Mouse (Mus musculus) embryonic facial prominence, embryonic 15.5 days (tissue): ENCODE results near the gene Gm20388. TPM values are rescaled to one million over a fixed set of nuclear protein-coding genes. Genes with fewer than 3 reads are reported as not detected.
A peak's percentile ranks its signal among the peaks of the same experiment; 100 is the strongest.

Experiments
- ATAC-seq: fragments of 200-750 bp; cut with Nextera tagmentation; 2 replicates; pipeline ENCODE4 v1.8.0; 2017; ENCODE audit warnings: low read depth, moderate TSS enrichment; ENCODE audit not compliant: insufficient number of reproducible peaks, low FRiP score, low TSS enrichment
- H3K27ac ChIP-seq: fragments of 300-500 bp; sonication (generic); replicated peaks from 2 replicates; pipeline ENCODE4 v1.5.1; 2015; ENCODE audit warnings: mild to moderate bottlenecking, inconsistent platforms
- H3K27me3 ChIP-seq: fragments of 300-500 bp; sonication (generic); 2 replicates; pipeline ENCODE4 v1.6.1; 2015; ENCODE audit warnings: inconsistent platforms
- H3K36me3 ChIP-seq: fragments of 300-500 bp; sonication (generic); 2 replicates; pipeline ENCODE4 v1.6.1; 2015; ENCODE audit warnings: mild to moderate bottlenecking, inconsistent platforms
- H3K4me1 ChIP-seq: fragments of 300-500 bp; sonication (generic); 2 replicates; pipeline ENCODE4 v1.6.1; 2015; ENCODE audit warnings: inconsistent platforms
- H3K4me2 ChIP-seq: fragments of 300-500 bp; sonication (generic); replicated peaks from 2 replicates; pipeline ENCODE4 v1.6.1; 2015; ENCODE audit warnings: mild to moderate bottlenecking, inconsistent platforms
- H3K4me3 ChIP-seq: fragments of 300-500 bp; sonication (generic); replicated peaks from 2 replicates; pipeline ENCODE4 v1.5.1; 2015; ENCODE audit warnings: mild to moderate bottlenecking, inconsistent platforms
- H3K9ac ChIP-seq: fragments of 300-500 bp; sonication (generic); 2 replicates; pipeline ENCODE4 v1.6.1; 2015; ENCODE audit warnings: inconsistent platforms
- H3K9me3 ChIP-seq: fragments of 300-500 bp; sonication (generic); replicated peaks from 2 replicates; pipeline ENCODE4 v1.6.1; 2016; ENCODE audit warnings: inconsistent platforms
- WGBS: fragments of 180-500 bp; shearing (Covaris S2); methylation state at CpG from one replicate; pipeline ENCODE4 v1.1.7; 2015; 5-methylcytosine and 5-hydroxymethylcytosine counted together
- polyA plus RNA-seq: library from polyadenylated mRNA; unstranded; fragments of >200 nt; fragmentation: Nextera tagmentation; extraction: Ambion mirVana; gene quantifications from 2 replicates; pipeline ENCODE4 v1.2.1, GENCODE M21; 2015

Gm20388 gene
- polyA plus RNA-seq, 1 experiment from 2014 or later: 8.0 TPM

DNA sequence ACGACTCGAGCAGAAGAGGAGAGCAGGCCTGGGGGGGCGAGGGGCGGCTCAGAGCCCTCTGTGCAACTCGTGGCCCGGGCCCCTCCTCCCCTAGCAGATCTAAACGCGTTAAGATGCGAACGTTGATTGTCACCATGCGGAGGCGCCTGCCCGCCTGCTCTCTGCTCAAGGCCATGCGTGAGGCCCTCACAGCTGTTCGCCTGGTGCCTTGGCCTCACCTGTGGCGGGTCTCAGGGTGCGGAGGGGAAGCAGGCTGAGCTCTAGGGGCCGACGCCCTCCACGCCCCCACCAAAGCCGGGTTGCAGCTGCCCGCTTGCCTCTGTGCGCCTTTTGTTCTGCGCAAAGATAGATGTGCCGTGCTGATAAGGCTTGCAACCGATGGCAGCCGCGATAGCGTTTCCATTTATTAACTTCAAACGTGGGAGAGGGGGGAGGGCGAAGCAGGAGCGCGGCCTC is 2373.6 kb downstream of the Gm20388 start:
- under 1% methylated on average over 32 of the region's 33 CpGs for WGBS
- Histone ChIP-seq H3K9ac (peak overlapping the region; percentile 6; the same call in 1 of the 2 replicates), H3K9me3 (no peaks in the 10 kb centered on the region), H3K4me2 (peak overlapping the region; percentile 99), H3K27me3 (peaks cover 28% of the 10 kb centered on the region), H3K36me3 (no peaks in the 10 kb centered on the region), H3K27ac (peak overlapping the region; percentile 69), H3K4me3 (peak overlapping the region; percentile 72), H3K4me1 (peaks cover 39% of the 10 kb centered on the region)
- no peak for ATAC-seq

DNA sequence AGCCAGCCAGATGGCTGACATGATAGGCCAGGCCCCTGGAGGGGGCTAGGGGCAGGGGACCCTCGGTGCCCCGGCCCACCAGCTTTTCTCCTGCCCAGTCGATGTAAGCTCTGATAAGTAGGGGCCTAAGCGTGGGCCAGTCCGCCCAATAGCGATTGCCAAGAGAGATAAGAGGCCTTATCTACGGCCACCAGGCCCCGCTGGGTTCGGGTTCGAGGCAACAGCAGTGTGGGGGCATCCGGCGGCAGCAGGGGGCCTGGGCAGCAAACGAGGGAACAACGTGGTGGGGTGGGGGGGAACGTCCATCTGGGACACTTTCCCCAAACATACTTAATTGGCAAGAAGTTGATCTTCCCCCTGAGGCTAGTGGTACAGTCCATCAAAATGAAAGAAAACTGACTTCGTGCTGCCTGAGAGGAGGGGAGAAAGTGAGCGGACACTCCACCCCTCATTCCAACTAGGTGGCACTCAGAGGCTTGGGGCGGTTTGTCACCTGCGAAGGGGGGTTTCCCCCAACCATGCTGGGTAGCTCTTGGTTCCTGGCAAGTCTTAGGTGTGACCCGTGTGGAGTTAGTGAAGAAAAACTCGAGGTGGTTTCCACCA is 2374.1 kb downstream of the Gm20388 start:
- peak overlapping the region; percentile 72 for H3K4me3 ChIP-seq
- no peaks in the 10 kb centered on the region for H3K36me3 ChIP-seq
- peak overlapping the region; percentile 99 for H3K4me2 ChIP-seq
- H3K9me3 ChIP-seq: no peaks in the 10 kb centered on the region
- peaks cover 28% of the 10 kb centered on the region for H3K27me3 ChIP-seq
- peaks cover 39% of the 10 kb centered on the region for H3K4me1 ChIP-seq
- WGBS: 9% methylated on average over 21 of the region's 21 CpGs
- ATAC-seq: no peak
- H3K9ac ChIP-seq: peak overlapping the region; percentile 6; the same call in 1 of the 2 replicates
- peak overlapping the region; percentile 69 for H3K27ac ChIP-seq

DNA sequence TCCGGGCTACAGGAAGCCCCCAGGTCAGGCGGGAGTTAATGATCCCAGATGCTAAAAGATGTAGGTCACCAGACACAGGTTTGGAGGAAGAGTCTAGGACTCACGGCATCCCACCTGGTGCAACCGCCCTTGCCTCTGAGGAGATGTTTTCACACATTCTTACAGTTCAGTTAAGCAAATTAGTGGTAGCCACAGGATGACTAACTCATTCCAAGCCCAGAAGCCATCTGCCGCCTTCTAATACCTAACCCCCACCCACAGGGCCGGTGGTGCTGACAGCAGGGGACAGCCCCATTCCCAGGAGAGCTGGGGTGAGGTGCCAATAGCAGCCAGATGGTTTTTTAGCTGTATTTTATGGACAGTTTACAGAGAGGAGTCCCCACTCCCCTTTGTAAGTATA is 2375.1 kb downstream of the Gm20388 start:
- 60% methylated on average over 6 of the region's 6 CpGs for WGBS
- no peak for ATAC-seq
- no peaks in the 10 kb centered on the region for H3K9me3 ChIP-seq
- H3K36me3 ChIP-seq: no peaks in the 10 kb centered on the region
- H3K27me3 ChIP-seq: peaks cover 28% of the 10 kb centered on the region
- no peak overlapping the region for H3K4me3 ChIP-seq
- H3K27ac ChIP-seq: no peak overlapping the region
- no peak overlapping the region; the same call in 1 of the 2 replicates for H3K4me2 ChIP-seq
- no peak overlapping the region for H3K9ac ChIP-seq
- H3K4me1 ChIP-seq: peaks cover 34% of the 10 kb centered on the region

DNA sequence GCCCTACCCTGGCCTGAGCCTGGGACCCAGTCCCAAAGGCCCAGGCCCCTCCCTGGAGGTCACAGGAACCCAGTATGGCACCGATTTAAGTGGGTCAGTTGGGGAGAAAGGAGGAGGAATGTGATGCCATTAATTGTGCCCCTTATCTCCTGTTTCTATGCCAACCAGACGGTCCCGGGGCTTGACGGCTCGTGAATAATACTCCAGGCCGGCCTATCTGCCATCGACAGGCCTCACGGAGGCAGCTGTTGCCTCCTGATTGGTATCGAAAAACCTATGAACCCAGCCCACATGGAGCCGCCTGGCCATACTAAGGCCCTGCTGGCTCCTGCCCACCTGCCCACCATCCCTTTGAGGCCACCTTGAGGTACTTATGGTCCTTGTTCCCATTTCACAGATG is 2376.3 kb downstream of the Gm20388 start:
- H3K9me3 ChIP-seq: no peaks in the 10 kb centered on the region
- H3K36me3 ChIP-seq: no peaks in the 10 kb centered on the region
- H3K4me1 ChIP-seq: peaks cover 35% of the 10 kb centered on the region
- no peak overlapping the region for H3K27ac ChIP-seq
- H3K4me2 ChIP-seq: no peak overlapping the region
- peaks cover 28% of the 10 kb centered on the region for H3K27me3 ChIP-seq
- ATAC-seq: no peak
- no peak overlapping the region for H3K4me3 ChIP-seq
- H3K9ac ChIP-seq: no peak overlapping the region
- 86% methylated on average over 10 of the region's 10 CpGs for WGBS

DNA sequence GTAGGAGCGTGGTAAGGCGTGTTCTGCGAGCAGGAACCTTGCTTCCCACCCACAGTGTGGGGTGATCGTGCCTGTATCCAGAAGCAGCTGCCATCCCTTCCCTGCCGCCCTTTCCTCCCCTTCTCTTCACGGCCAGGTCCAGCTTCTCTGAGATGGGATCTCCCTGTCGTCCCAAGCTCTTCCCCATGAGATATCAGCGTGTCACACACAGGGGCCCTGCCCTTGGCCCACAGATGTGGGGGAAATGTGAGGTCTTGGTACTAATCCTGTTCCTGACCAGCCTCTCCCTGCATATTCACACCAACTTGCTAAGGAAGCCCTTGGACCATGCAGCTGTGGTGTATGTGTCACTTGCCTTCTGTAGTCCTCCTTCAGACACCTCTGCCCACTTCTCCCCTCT is 2377.1 kb downstream of the Gm20388 start:
- WGBS: 79% methylated on average over 8 of the region's 8 CpGs
- no peak for ATAC-seq

DNA sequence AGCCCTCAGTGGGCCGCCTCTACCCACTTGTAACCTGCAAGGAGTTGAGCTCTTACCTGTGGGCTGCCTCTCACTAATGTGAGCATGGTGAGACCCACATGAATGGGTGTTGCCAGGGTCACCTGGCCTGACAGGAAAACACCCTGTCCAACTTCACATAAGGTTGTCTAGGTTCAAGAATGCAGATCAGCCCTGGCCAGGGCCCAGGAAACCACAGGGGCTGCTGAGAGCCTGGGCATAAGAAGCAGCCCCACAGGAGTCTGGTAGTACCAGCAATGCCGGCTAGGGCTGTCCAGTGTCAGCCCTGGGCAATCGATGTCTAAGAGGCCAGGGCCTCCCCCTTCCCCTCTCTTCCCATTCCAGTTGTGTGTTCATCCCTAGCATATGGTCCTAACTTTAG is 2377.7 kb downstream of the Gm20388 start:
- Histone ChIP-seq H3K27me3 (peaks cover 24% of the 10 kb centered on the region), H3K9ac (no peak overlapping the region), H3K4me1 (peaks cover 26% of the 10 kb centered on the region), H3K27ac (no peak overlapping the region), H3K36me3 (no peaks in the 10 kb centered on the region), H3K4me2 (no peak overlapping the region), H3K4me3 (no peak overlapping the region), H3K9me3 (no peaks in the 10 kb centered on the region)
- 81% methylated on average over 3 of the region's 3 CpGs for WGBS
- no peak for ATAC-seq

More for the DNA sequence above, 2377.1 kb downstream of the Gm20388 start:
- Histone ChIP-seq H3K9me3 (no peaks in the 10 kb centered on the region), H3K27me3 (peaks cover 28% of the 10 kb centered on the region), H3K4me1 (peaks cover 32% of the 10 kb centered on the region), H3K36me3 (no peaks in the 10 kb centered on the region), H3K4me2 (no peak overlapping the region), H3K27ac (no peak overlapping the region), H3K4me3 (no peak overlapping the region), H3K9ac (no peak overlapping the region)

DNA sequence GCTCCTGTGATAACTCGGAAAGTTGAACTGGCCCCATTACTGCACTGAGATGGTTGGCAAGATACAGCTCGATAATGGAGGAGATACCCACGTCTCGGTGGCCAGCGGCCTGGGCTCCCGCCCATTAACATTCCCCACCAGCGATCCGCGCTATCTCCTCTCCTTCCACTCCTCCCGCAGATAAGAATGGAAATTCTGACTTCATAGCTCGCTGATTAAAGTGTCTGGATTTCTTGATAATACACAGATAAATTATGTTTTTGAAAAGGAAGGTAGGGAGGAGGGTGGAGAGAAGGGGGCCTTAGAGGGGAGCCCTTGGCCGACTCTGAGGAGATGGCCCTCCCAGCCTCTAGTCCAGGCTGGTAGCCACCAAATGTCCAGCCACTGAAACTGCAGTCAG is 2380.4 kb downstream of the Gm20388 start:
- peaks cover 29% of the 10 kb centered on the region for H3K4me1 ChIP-seq
- H3K9ac ChIP-seq: no peak overlapping the region
- peaks cover 1% of the 10 kb centered on the region; the same call in 1 of the 2 replicates for H3K27me3 ChIP-seq
- ATAC-seq: no peak
- WGBS: 74% methylated on average over 12 of the region's 12 CpGs
- no peaks in the 10 kb centered on the region for H3K9me3 ChIP-seq
- H3K27ac ChIP-seq: no peak overlapping the region
- no peak overlapping the region for H3K4me2 ChIP-seq
- H3K4me3 ChIP-seq: no peak overlapping the region
- H3K36me3 ChIP-seq: no peaks in the 10 kb centered on the region

DNA sequence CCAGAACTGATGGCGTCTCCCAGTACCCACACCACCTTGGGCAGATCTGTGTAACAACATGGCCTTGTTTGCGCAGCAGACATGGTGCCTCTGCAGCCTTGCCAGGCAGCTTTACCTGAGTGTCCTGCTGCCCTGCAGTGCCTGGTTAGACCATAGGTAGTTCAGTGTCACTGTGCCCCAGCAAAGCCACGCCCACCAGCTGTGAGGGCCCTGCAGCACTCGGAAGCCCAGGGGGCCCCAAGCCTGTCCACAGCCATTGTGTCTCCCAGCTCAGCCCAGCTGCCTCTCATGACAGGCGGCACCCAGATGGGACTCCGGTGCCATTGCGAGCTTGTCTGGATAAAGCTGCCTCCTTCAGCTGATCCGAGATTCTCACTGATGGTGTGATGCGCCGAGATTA is 2380.9 kb downstream of the Gm20388 start:
- Histone ChIP-seq H3K36me3 (no peaks in the 10 kb centered on the region), H3K9me3 (no peaks in the 10 kb centered on the region), H3K27ac (no peak overlapping the region), H3K4me1 (peaks cover 34% of the 10 kb centered on the region), H3K4me2 (no peak overlapping the region), H3K27me3 (no peaks in the 10 kb centered on the region; the same call in 1 of the 2 replicates), H3K9ac (no peak overlapping the region), H3K4me3 (no peak overlapping the region)
- ATAC-seq: no peak
- 48% methylated on average over 10 of the region's 10 CpGs for WGBS

DNA sequence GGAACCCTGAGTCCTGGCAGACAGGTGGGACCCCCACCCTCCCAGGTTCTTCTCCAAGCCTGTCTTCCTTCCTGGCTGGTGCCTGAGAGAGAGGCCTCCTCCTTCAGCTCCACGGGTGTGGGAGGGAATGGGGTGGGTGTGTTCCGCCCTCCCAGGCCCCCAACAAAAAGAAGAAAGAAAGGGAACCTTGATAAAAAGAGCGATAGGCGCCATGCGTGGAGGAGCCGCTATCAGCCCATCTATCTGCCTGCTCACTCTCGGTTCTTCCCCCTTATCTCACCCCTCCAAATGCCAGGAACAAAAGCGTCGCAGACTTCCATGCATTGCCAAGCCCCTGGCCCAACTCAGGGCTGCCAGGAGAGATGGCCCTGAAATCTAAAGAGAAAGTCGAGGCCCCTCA is 2382.8 kb downstream of the Gm20388 start:
- Histone ChIP-seq H3K27ac (no peak overlapping the region), H3K36me3 (no peaks in the 10 kb centered on the region), H3K9me3 (no peaks in the 10 kb centered on the region), H3K9ac (no peak overlapping the region), H3K4me3 (no peak overlapping the region), H3K4me1 (peaks cover 44% of the 10 kb centered on the region), H3K27me3 (no peaks in the 10 kb centered on the region), H3K4me2 (no peak overlapping the region)
- ATAC-seq: no peak
- 65% methylated on average over 10 of the region's 10 CpGs for WGBS

DNA sequence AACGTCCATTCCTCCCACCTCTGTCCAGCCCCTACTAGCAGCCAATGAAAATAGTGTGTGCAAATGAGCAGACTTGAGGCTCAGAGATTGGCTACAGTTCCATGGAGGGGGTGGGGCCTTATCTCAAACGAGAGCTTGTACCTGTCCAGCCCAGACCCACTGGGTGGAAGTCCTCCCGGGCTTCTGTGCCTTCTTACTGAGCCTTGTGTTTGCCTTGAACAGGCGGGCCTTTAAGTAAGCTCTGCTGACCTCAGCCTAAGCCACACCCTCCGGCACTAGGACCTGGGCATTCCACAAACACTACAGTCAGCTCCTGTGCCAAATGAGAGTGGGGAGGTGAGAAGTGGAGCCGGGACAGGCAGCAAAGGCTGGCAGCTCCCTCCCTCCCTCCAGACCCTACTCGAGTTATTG is 2383.6 kb downstream of the Gm20388 start:
- Histone ChIP-seq H3K9ac (no peak overlapping the region), H3K27ac (0 out of 2 replicates have a peak overlapping the region, but pooled peaks have one; percentile 14), H3K36me3 (no peaks in the 10 kb centered on the region), H3K4me1 (peaks cover 44% of the 10 kb centered on the region), H3K9me3 (no peaks in the 10 kb centered on the region), H3K4me3 (no peak overlapping the region), H3K4me2 (no peak overlapping the region), H3K27me3 (no peaks in the 10 kb centered on the region)
- WGBS: 6% methylated on average over 7 of the region's 7 CpGs
- peak; percentile 63 for ATAC-seq

DNA sequence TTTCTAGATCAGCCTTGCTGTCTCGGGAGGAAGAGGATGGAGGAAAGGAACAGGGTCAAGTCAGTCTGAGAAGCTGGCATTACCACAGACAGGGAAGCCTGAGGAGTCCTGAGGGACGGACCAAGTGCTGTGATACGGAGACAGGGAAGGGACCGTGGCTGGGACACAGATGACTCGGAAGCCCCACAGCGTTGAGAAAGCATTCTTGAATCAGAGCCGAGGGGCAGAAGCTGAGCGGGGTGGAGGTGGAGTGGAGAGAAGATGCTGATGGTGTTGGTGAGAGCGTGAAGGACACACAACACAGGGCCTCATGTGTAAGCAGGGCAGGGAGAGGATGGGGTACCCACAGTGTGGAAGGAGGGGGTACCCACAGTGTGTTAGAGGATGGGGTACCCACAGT is 2384.7 kb downstream of the Gm20388 start:
- Histone ChIP-seq H3K9me3 (no peaks in the 10 kb centered on the region), H3K4me2 (no peak overlapping the region), H3K9ac (no peak overlapping the region), H3K27ac (no peak overlapping the region), H3K4me3 (no peak overlapping the region), H3K27me3 (no peaks in the 10 kb centered on the region), H3K4me1 (peaks cover 44% of the 10 kb centered on the region), H3K36me3 (no peaks in the 10 kb centered on the region)
- ATAC-seq: no peak
- WGBS: 63% methylated on average over 9 of the region's 9 CpGs
